Mouse (Mus musculus): ENCODE results near the gene Akap6. TPM values are rescaled to one million over a fixed set of nuclear protein-coding genes. Genes with fewer than 3 reads are reported as not detected.

The Akap6 gene
- total RNA-seq, 2 experiments from 2014 or later, result 178 to 181 TPM

GRCm38 (mm10) chr12:52757881-52758280 is 58.7 kb downstream of the Akap6 start:
- no peak overlapping the region for H3K4me3 ChIP-seq
- DNase-seq (ENCODE audit: extremely low spot score in 1 of 2, low spot score in 2 of 2), result no peak
- no peak overlapping the region for H3K27ac ChIP-seq
- no peak for TF ChIP-seq CTCF (IDR thresholded peaks at IDR 0.05)
- intact Hi-C loops (cut with DNase I), result no loop called here

- TF ChIP-seq CTCF (IDR thresholded peaks at IDR 0.05), result no peak
- intact Hi-C loops (cut with DNase I), result no loop called here
- no peak for DNase-seq (ENCODE audit: extremely low spot score in 1 of 2, low spot score in 2 of 2)
- no peak overlapping the region for H3K27ac ChIP-seq
- H3K4me3 ChIP-seq, result no peak overlapping the region
These were observed 64.9 kb downstream of the Akap6 start for GRCm38 (mm10) chr12:52764046-52764445.

- intact Hi-C loops (cut with DNase I), result no loop called here
- Histone ChIP-seq H3K27ac (no peak overlapping the region), H3K4me3 (no peak overlapping the region)
- DNase-seq (ENCODE audit: extremely low spot score in 1 of 2, low spot score in 2 of 2), result no peak
- no peak for TF ChIP-seq CTCF (IDR thresholded peaks at IDR 0.05)
These were observed 65.6 kb downstream of the Akap6 start for GRCm38 (mm10) chr12:52764810-52765209.

- Histone ChIP-seq H3K4me3 (no peak overlapping the region), H3K27ac (no peak overlapping the region)
- DNase-seq (ENCODE audit: extremely low spot score in 1 of 2, low spot score in 2 of 2), result no peak
- intact Hi-C loops (cut with DNase I), result no loop called here
- TF ChIP-seq CTCF (IDR thresholded peaks at IDR 0.05), result no peak
These were observed 70.4 kb downstream of the Akap6 start for GRCm38 (mm10) chr12:52769561-52769960.

GRCm38 (mm10) chr12:52771931-52772330 is 72.7 kb downstream of the Akap6 start:
- no peak overlapping the region for H3K27ac ChIP-seq
- TF ChIP-seq CTCF (IDR thresholded peaks at IDR 0.05), result no peak

GRCm38 (mm10) chr12:52772494-52773280 is 73.5 kb downstream of the Akap6 start:
- no peak for DNase-seq (ENCODE audit: extremely low spot score in 1 of 2, low spot score in 2 of 2)
- no peak overlapping the region for H3K4me3 ChIP-seq
- TF ChIP-seq CTCF (IDR thresholded peaks at IDR 0.05), result no peak
- intact Hi-C loops (cut with DNase I), result loop anchor here (2.0 kb wide), 1 partner anchor 22 kb away; no protein-coding TSS in a partner anchor
- peak overlapping the region; percentile 78 for H3K27ac ChIP-seq

More at GRCm38 (mm10) chr12:52771931-52772330, 72.7 kb downstream of the Akap6 start:
- intact Hi-C loops (cut with DNase I), result loop anchor here (2.0 kb wide), 1 partner anchor 21 kb away; no protein-coding TSS in a partner anchor
- H3K4me3 ChIP-seq, result no peak overlapping the region
- DNase-seq (ENCODE audit: extremely low spot score in 1 of 2, low spot score in 2 of 2), result no peak

- Histone ChIP-seq H3K27ac (peak overlapping the region; percentile 78), H3K4me3 (no peak overlapping the region)
- TF ChIP-seq CTCF (IDR thresholded peaks at IDR 0.05), result no peak
- DNase-seq (ENCODE audit: extremely low spot score in 1 of 2, low spot score in 2 of 2), result peak in 1 of 2 experiments; percentile 47
- intact Hi-C loops (cut with DNase I), result loop anchor here (1.0 to 2.0 kb wide), 2 partner anchors 23 to 55 kb away; no protein-coding TSS in a partner anchor
These were observed 74.7 kb downstream of the Akap6 start for GRCm38 (mm10) chr12:52773847-52774246.

- DNase-seq (ENCODE audit: extremely low spot score in 1 of 2, low spot score in 2 of 2), result no peak
- no peak overlapping the region for H3K4me3 ChIP-seq
- H3K27ac ChIP-seq, result peak overlapping the region; percentile 78
- intact Hi-C loops (cut with DNase I), result loop anchor here (1.0 kb wide), 1 partner anchor 55 kb away; no protein-coding TSS in a partner anchor
- TF ChIP-seq CTCF (IDR thresholded peaks at IDR 0.05), result no peak
These were observed 75.2 kb downstream of the Akap6 start for GRCm38 (mm10) chr12:52774382-52774781.

GRCm38 (mm10) chr12:52780216-52780615 is 81.0 kb downstream of the Akap6 start:
- intact Hi-C loops (cut with DNase I), result loop anchor here (2.0 to 5.0 kb wide), 3 partner anchors 53 to 175 kb away; no protein-coding TSS in a partner anchor
- no peak for TF ChIP-seq CTCF (IDR thresholded peaks at IDR 0.05)
- no peak for DNase-seq (ENCODE audit: extremely low spot score in 1 of 2, low spot score in 2 of 2)
- H3K4me3 ChIP-seq, result no peak overlapping the region
- peak overlapping the region; percentile 20; the same call in 1 of the 2 replicates for H3K27ac ChIP-seq

GRCm38 (mm10) chr12:52781066-52781465 is 81.9 kb downstream of the Akap6 start:
- DNase-seq (ENCODE audit: extremely low spot score in 1 of 2, low spot score in 2 of 2), result no peak
- Histone ChIP-seq H3K4me3 (no peak overlapping the region), H3K27ac (no peak overlapping the region; the same call in 1 of the 2 replicates)
- intact Hi-C loops (cut with DNase I), result loop anchor here (2.0 to 5.0 kb wide), 3 partner anchors 52 to 176 kb away; no protein-coding TSS in a partner anchor
- no peak for TF ChIP-seq CTCF (IDR thresholded peaks at IDR 0.05)

- no peak overlapping the region for H3K4me3 ChIP-seq
- TF ChIP-seq CTCF (IDR thresholded peaks at IDR 0.05), result no peak
- no peak for DNase-seq (ENCODE audit: extremely low spot score in 1 of 2, low spot score in 2 of 2)
- H3K27ac ChIP-seq, result 0 out of 2 replicates have a peak overlapping the region, but pooled peaks have one; percentile 6
- intact Hi-C loops (cut with DNase I), result loop anchor here (5.0 kb wide), 1 partner anchor 81 kb away; no protein-coding TSS in a partner anchor
These were observed 83.8 kb downstream of the Akap6 start for GRCm38 (mm10) chr12:52782902-52783441.

- Histone ChIP-seq H3K27ac (no peak overlapping the region), H3K4me3 (no peak overlapping the region)
- DNase-seq (ENCODE audit: extremely low spot score in 1 of 2, low spot score in 2 of 2), result no peak
- intact Hi-C loops (cut with DNase I), result loop anchor here (5.0 kb wide), 1 partner anchor 68 kb away; no protein-coding TSS in a partner anchor
- no peak for TF ChIP-seq CTCF (IDR thresholded peaks at IDR 0.05)
These were observed 86.0 kb downstream of the Akap6 start for GRCm38 (mm10) chr12:52785217-52785616.
